Comparison of ENCODE assay signal across 7 mouse cellular contexts in genomic region chr1:84284293-84285068, GRCm38 (mm10).
DNase-seq lines count a peak whose midpoint lies in the region; ATAC-seq and TF ChIP-seq lines count a peak whose summit lies in the region.

No protein-coding gene starts in this region.

- no peaks in the 10 kb centered on the region for H3K4me1 ChIP-seq in intestine, postnatal 0 days (replicated peaks; ENCODE audit: control insufficient read depth, insufficient read depth, low read length)
- 0 out of 2 replicates have a peak, but pooled peaks cover 6% of the 10 kb centered on the region for H3K4me1 ChIP-seq in limb, embryonic 14.5 days (ENCODE audit: control insufficient read depth, insufficient read depth, low read length)
- peaks cover 21% of the 10 kb centered on the region; the same call in 1 of the 2 replicates for H3K4me1 ChIP-seq in midbrain, embryonic 14.5 days (ENCODE audit: control insufficient read depth, insufficient read depth, low read length)
- H3K4me1 ChIP-seq in stomach, embryonic 14.5 days (ENCODE audit: control insufficient read depth, insufficient read depth, low read length) = no peaks in the 10 kb centered on the region

- peak; percentile 68; the same call in 1 of the 2 replicates for ATAC-seq in intestine, postnatal 0 days
- ATAC-seq in limb, embryonic 14.5 days (ENCODE audit: low FRiP score, low read depth) = peak; percentile 83
- peak; percentile 87 for ATAC-seq in midbrain, embryonic 14.5 days (ENCODE audit: low FRiP score, low TSS enrichment)
- peak; percentile 86 for ATAC-seq in stomach, embryonic 14.5 days (ENCODE audit: insufficient number of reproducible peaks, insufficient read depth, low FRiP score, low read depth)

- H3K36me3 ChIP-seq in intestine, postnatal 0 days (ENCODE audit: control insufficient read depth, insufficient read depth) = no peaks in the 10 kb centered on the region
- H3K36me3 ChIP-seq in limb, embryonic 14.5 days (ENCODE audit: control insufficient read depth, insufficient read depth, low read length) = no peaks in the 10 kb centered on the region
- H3K36me3 ChIP-seq in midbrain, embryonic 14.5 days (ENCODE audit: control insufficient read depth, insufficient read depth, low read length) = no peaks in the 10 kb centered on the region
- no peaks in the 10 kb centered on the region for H3K36me3 ChIP-seq in stomach, embryonic 14.5 days (ENCODE audit: control insufficient read depth, insufficient read depth, low read length)

- no peak for TF ChIP-seq POLR2A in limb, embryonic 14.5 days (IDR thresholded peaks at IDR 0.05; ENCODE audit: borderline replicate concordance, extremely low read depth, insufficient read depth, insufficient read length)

- H3K27ac ChIP-seq in intestine, postnatal 0 days (ENCODE audit: low read depth, low read length) = no peak overlapping the region
- H3K27ac ChIP-seq in limb, embryonic 14.5 days (replicated peaks; ENCODE audit: low read depth, low read length) = no peak overlapping the region; the same call in 1 of the 2 replicates
- peak overlapping the region; percentile 73 for H3K27ac ChIP-seq in midbrain, embryonic 14.5 days (replicated peaks; ENCODE audit: low read depth, low read length)
- H3K27ac ChIP-seq in stomach, embryonic 14.5 days (ENCODE audit: low read length) = no peak overlapping the region

- no peaks in the 10 kb centered on the region for H3K9me3 ChIP-seq in intestine, postnatal 0 days (ENCODE audit: control insufficient read depth)
- no peaks in the 10 kb centered on the region for H3K9me3 ChIP-seq in limb, embryonic 14.5 days (ENCODE audit: control insufficient read depth, low read length)
- no peaks in the 10 kb centered on the region for H3K9me3 ChIP-seq in midbrain, embryonic 14.5 days (ENCODE audit: control insufficient read depth, low read length)
- H3K9me3 ChIP-seq in stomach, embryonic 14.5 days (ENCODE audit: control insufficient read depth, low read depth, low read length) = no peaks in the 10 kb centered on the region

- peak; percentile 82 for DNase-seq in brain, adult 2 months (ENCODE audit: low read depth, low spot score)
- peak; percentile 84 for DNase-seq in embryo, embryonic 11 days
- peak; percentile 98 for DNase-seq in heart, adult 11 months
- peak; percentile 34 for DNase-seq in limb, embryonic 14.5 days (ENCODE audit: low spot score)
- peak; percentile 86 for DNase-seq in midbrain, embryonic 14.5 days

- 0 out of 2 replicates have a peak overlapping the region, but pooled peaks have one; percentile 26 for H3K9ac ChIP-seq in intestine, postnatal 0 days (ENCODE audit: low read depth, low read length)
- peak overlapping the region; percentile 53 for H3K9ac ChIP-seq in limb, embryonic 14.5 days (ENCODE audit: low read depth, low read length, severe bottlenecking)
- peak overlapping the region; percentile 80 for H3K9ac ChIP-seq in midbrain, embryonic 14.5 days (replicated peaks; ENCODE audit: low read length)
- peak overlapping the region; percentile 53 for H3K9ac ChIP-seq in stomach, embryonic 14.5 days (replicated peaks; ENCODE audit: low read depth, low read length)

- 3% methylated on average over 50 of the region's 53 CpGs for WGBS in intestine, postnatal 0 days
- 11% methylated on average over 35 of the region's 53 CpGs for WGBS in limb, embryonic 14.5 days
- 2% methylated on average over 53 of the region's 53 CpGs for WGBS in midbrain, embryonic 14.5 days
- WGBS in stomach, embryonic 14.5 days = 5% methylated on average over 50 of the region's 53 CpGs

- peak overlapping the region; percentile 53 for H3K4me3 ChIP-seq in intestine, postnatal 0 days (ENCODE audit: low read depth, low read length)
- H3K4me3 ChIP-seq in limb, embryonic 14.5 days (replicated peaks; ENCODE audit: low read length) = peak overlapping the region; percentile 67
- H3K4me3 ChIP-seq in midbrain, embryonic 14.5 days (replicated peaks; ENCODE audit: low read depth, low read length) = peak overlapping the region; percentile 74
- H3K4me3 ChIP-seq in stomach, embryonic 14.5 days (ENCODE audit: low read depth, low read length) = peak overlapping the region; percentile 51

- peak overlapping the region; percentile 79 for H3K4me2 ChIP-seq in intestine, postnatal 0 days (replicated peaks; ENCODE audit: low read depth)
- peak overlapping the region; percentile 53 for H3K4me2 ChIP-seq in limb, embryonic 14.5 days (replicated peaks; ENCODE audit: low read depth, low read length, severe bottlenecking)
- peak overlapping the region; percentile 82 for H3K4me2 ChIP-seq in midbrain, embryonic 14.5 days (ENCODE audit: low read length)
- H3K4me2 ChIP-seq in stomach, embryonic 14.5 days (replicated peaks; ENCODE audit: low read depth, low read length) = peak overlapping the region; percentile 88

- H3K27me3 ChIP-seq in intestine, postnatal 0 days (replicated peaks; ENCODE audit: control insufficient read depth, insufficient read depth, low read length) = no peaks in the 10 kb centered on the region
- H3K27me3 ChIP-seq in limb, embryonic 14.5 days (ENCODE audit: control insufficient read depth, insufficient read depth, low read length) = 0 out of 2 replicates have a peak, but pooled peaks cover 11% of the 10 kb centered on the region
- H3K27me3 ChIP-seq in midbrain, embryonic 14.5 days (ENCODE audit: control insufficient read depth, insufficient read depth, low read length) = no peaks in the 10 kb centered on the region
- H3K27me3 ChIP-seq in stomach, embryonic 14.5 days (ENCODE audit: control insufficient read depth, insufficient read depth, low read length) = 0 out of 2 replicates have a peak, but pooled peaks cover 5% of the 10 kb centered on the region

- TF ChIP-seq CTCF in intestine, postnatal 0 days (IDR thresholded peaks at IDR 0.05; ENCODE audit: low read depth) = peak; percentile 40

Comparison
In these comparisons a context has a peak if more than half of its experiments do, and no peak if none do; other contexts are left out.
1. DNase-seq: peak in every context shown above with its lines; median percentile 98 in heart, adult 11 months; 86 in midbrain, embryonic 14.5 days; 84 in embryo, embryonic 11 days; 82 in brain, adult 2 months; 34 in limb, embryonic 14.5 days.
2. H3K9ac ChIP-seq: peak in every context shown above with its lines; median percentile 80 in midbrain, embryonic 14.5 days; 53 in limb, embryonic 14.5 days; 53 in stomach, embryonic 14.5 days; 26 in intestine, postnatal 0 days.